Mouse (Mus musculus) small intestine, adult 10 weeks (tissue): ENCODE measurements around the gene Myo19. TPM values are rescaled to one million over a fixed set of nuclear protein-coding genes. Genes with fewer than 3 reads are reported as not detected.

ENCODE experiments used
- polyA plus RNA-seq: library from polyadenylated mRNA; stranded (reverse); fragments of 350-450 nt; fragmentation: Illumina TruSeq; extraction: RNeasy Lipid Tissue Mini Kit (QIAGEN cat#74804); gene quantifications from one replicate; pipeline ENCODE4 v1.2.3, GENCODE M21; 2014; ENCODE audit warnings: low replicate concordance

Myo19 gene
- polyA plus RNA-seq = 8.6 TPM

GRCm38 (mm10) chr11:84879772-84880464 is at the start of gene Myo19, which contains the start of gene Pigw:
TSS of gene Myo19 (plus strand) at chr11:84880148.
TSS of gene Pigw (minus strand) at chr11:84880285.

DNA sequence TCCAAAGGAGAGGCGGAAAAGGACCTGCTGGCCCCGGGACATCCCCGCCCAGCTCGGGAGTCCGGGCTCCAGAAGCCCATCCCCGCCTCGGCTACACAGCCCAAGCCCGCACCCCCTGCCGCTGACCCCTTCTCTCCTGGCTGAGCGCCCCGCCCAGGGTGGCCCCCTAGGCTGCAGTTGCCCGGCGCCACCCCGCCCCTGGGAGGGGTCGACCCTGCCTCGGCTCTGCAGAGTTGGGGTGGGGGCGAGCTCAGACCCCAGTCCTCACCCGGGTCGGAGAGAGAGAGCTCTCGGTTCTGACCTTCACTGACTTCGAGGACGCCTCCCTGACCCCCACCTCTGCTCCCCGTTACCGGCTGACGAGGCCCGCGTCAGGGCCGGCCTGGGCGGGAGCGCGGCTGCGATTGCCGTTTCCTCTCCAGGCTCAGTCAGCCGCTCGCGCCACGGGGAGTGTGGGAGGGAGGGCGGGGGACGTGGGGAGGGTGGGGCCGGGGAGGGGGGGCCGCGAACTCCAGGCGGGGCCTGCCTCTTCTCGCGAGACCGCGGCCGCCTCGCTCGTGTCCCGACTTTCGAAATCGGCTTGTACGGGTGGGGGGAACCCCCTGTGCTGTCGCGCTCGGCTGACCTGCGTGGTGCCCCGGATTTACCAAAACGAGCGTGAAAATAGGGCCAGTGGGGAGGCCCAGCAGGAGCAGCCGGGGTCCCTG is 9.5 kb upstream of the Myo19 start, which contains the start of gene Ggnbp2:
Ggnbp2 (minus strand) TSS at position 481 of the 707 bp plus-strand sequence.

DNA sequence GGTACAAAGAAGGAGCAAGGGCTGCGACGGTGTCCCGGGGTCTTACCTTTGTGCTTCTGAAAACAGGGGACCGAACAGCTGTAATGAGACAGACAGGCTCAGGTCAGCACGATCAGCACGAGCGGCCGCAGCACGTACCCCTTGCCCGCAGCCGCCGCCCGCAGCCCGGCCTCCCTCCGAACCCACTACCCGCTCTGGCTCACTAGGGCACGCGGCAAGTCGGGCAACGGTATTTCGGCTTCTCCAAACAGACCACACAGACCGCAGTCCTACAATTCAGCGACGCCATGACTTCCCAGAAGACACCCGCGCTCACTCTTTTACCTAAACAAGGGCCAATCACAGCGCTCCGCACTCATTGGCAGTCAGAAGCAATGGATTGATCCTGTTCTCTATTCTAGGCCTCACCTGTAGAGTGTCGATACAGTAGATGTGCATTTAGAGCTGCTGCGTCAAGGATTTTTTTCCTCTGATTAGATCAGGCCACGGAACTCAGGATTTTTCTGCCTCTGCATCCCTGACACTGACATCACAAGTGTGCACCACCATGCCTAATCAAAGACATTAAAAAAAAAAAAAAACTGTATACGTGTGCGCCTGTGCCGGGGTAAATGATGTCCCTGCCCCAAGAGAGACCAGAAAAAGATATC is 36.2 kb downstream of the Myo19 start, which contains the start of gene Znhit3:
Znhit3 (minus strand) TSS at position 314 of the 650 bp plus-strand sequence.

GRCm38 (mm10) chr11:84957591-84958270 is 77.8 kb downstream of the Myo19 start, which contains the start of gene Car4:
TSS of gene Car4 (plus strand) at chr11:84957786.

Other genes with a start within 250 kb of the Myo19 start
- 2.6 TPM for gene Mrm1, start 60.6 kb upstream of the Myo19 start, polyA plus RNA-seq
- 68.3 TPM for gene Dhrs11, start 51.2 kb upstream of the Myo19 start, polyA plus RNA-seq
- gene Ggnbp2, start 9.3 kb upstream of the Myo19 start, polyA plus RNA-seq = 529 TPM
- 17.0 TPM for gene Pigw, start 137 bp downstream of the Myo19 start, polyA plus RNA-seq
- gene Znhit3, start 36.2 kb downstream of the Myo19 start, polyA plus RNA-seq = 4.0 TPM
- 86.7 TPM for gene Car4, start 77.6 kb downstream of the Myo19 start, polyA plus RNA-seq